Mouse (Mus musculus): ENCODE measurements around the gene Armc2. TPM values are rescaled to one million over a fixed set of nuclear protein-coding genes. Genes with fewer than 3 reads are reported as not detected.

Gene Armc2
- total RNA-seq, 4 experiments from 2014 or later, result 0.98 to 4.1 (median 2.8) TPM

GRCm38 (mm10) chr10:42010761-42011435, 7.3 kb downstream of the Armc2 start:
- no peak for DNase-seq

GRCm38 (mm10) chr10:42005259-42005658, 13.0 kb downstream of the Armc2 start:
- no peak for DNase-seq

GRCm38 (mm10) chr10:42004690-42005089, 13.6 kb downstream of the Armc2 start:
- no peak for DNase-seq

GRCm38 (mm10) chr10:42004056-42004455, 14.2 kb downstream of the Armc2 start:
- DNase-seq, result no peak

- no peak for DNase-seq
Measured at GRCm38 (mm10) chr10:42003576-42003975, 14.7 kb downstream of the Armc2 start.

- no peak for DNase-seq
Measured at GRCm38 (mm10) chr10:42002436-42002835, 15.8 kb downstream of the Armc2 start.

- DNase-seq, result no peak
Measured at GRCm38 (mm10) chr10:42001260-42001659, 17.0 kb downstream of the Armc2 start.

GRCm38 (mm10) chr10:41997691-41998178, 20.5 kb downstream of the Armc2 start:
- peak; percentile 92 for DNase-seq

GRCm38 (mm10) chr10:41996157-41996556, 22.1 kb downstream of the Armc2 start:
- no peak for DNase-seq

- DNase-seq, result no peak
Measured at GRCm38 (mm10) chr10:41995051-41995450, 23.2 kb downstream of the Armc2 start.

- no peak for DNase-seq
Measured at GRCm38 (mm10) chr10:41994578-41994977, 23.7 kb downstream of the Armc2 start.

GRCm38 (mm10) chr10:41992059-41992440, 26.2 kb downstream of the Armc2 start:
- no peak for DNase-seq

- DNase-seq, result no peak
Measured at GRCm38 (mm10) chr10:41991364-41992058, 26.7 kb downstream of the Armc2 start.

- no peak for DNase-seq
Measured at GRCm38 (mm10) chr10:41990896-41991295, 27.3 kb downstream of the Armc2 start.

- DNase-seq, result no peak
Measured at GRCm38 (mm10) chr10:41988930-41989329, 29.3 kb downstream of the Armc2 start.

GRCm38 (mm10) chr10:41986126-41986525, 32.1 kb downstream of the Armc2 start:
- no peak for DNase-seq

- DNase-seq, result no peak
Measured at GRCm38 (mm10) chr10:41984221-41984620, 34.0 kb downstream of the Armc2 start.

GRCm38 (mm10) chr10:41982821-41983220, 35.4 kb downstream of the Armc2 start:
- DNase-seq, result no peak

- peak; percentile 69 for DNase-seq
Measured at GRCm38 (mm10) chr10:41980772-41981383, 37.4 kb downstream of the Armc2 start.

GRCm38 (mm10) chr10:41978403-41979234, 39.6 kb downstream of the Armc2 start:
- DNase-seq, result no peak

- no peak for DNase-seq
Measured at GRCm38 (mm10) chr10:41972676-41973075, 45.6 kb downstream of the Armc2 start.

- no peak for DNase-seq
Measured at GRCm38 (mm10) chr10:41967915-41968635, 50.2 kb downstream of the Armc2 start.

Data from adrenal gland, adult 8-10 months (tissue).